Mouse (Mus musculus) heart, adult 2 months (tissue): Measurements from ENCODE around the gene Dmbt1. TPM values are rescaled to one million over a fixed set of nuclear protein-coding genes. Genes with fewer than 3 reads are reported as not detected.

Source experiments
- DNase-seq, 2 experiments: peaks; one replicate each; pipeline ENCODE4 v3.0.0; 2021
- H3K27ac ChIP-seq: fragments of 200-600 bp; 2 replicates; pipeline ENCODE4 v1.8.1; 2022
- H3K27me3 ChIP-seq: fragments of 200-500 bp; 2 replicates; pipeline ENCODE4 v1.6.1; 2012; ENCODE audit warnings: mild to moderate bottlenecking, low read length, inconsistent platforms, mixed read lengths; ENCODE audit not compliant: control insufficient read depth, insufficient read depth
- H3K36me3 ChIP-seq: fragments of 200-500 bp; 2 replicates; pipeline ENCODE4 v1.6.1; 2012; ENCODE audit warnings: low read length, inconsistent platforms; ENCODE audit not compliant: control insufficient read depth, insufficient read depth
- H3K4me1 ChIP-seq: fragments of 200-500 bp; 2 replicates; pipeline ENCODE4 v1.6.1; 2011; ENCODE audit warnings: low read length; ENCODE audit not compliant: control insufficient read depth, insufficient read depth
- H3K4me3 ChIP-seq: fragments of 200-600 bp; 2 replicates; pipeline ENCODE4 v1.8.1; 2022
- H3K79me2 ChIP-seq: fragments of 200-500 bp; replicated peaks from 2 replicates; pipeline ENCODE4 v1.6.1; 2012; ENCODE audit warnings: mild to moderate bottlenecking, inconsistent platforms, low read length, moderate library complexity, mixed read lengths; ENCODE audit not compliant: control insufficient read depth, insufficient read depth
- H3K9ac ChIP-seq: fragments of 200-500 bp; 2 replicates; pipeline ENCODE4 v1.6.1; 2012; ENCODE audit warnings: low read depth, mild to moderate bottlenecking, control low read depth, inconsistent platforms, low read length, mixed read lengths
- CTCF ChIP-seq: fragments of 200-600 bp; IDR thresholded peaks from 2 replicates; pipeline ENCODE4 v1.8.1; 2022; ENCODE audit warnings: antibody characterized with exemption, mild to moderate bottlenecking, moderate library complexity
- EP300 ChIP-seq: fragments of 200-500 bp; IDR thresholded peaks from 2 replicates; pipeline ENCODE4 v1.6.1; 2011; ENCODE audit warnings: low read depth, low read length, control low read depth; ENCODE audit not compliant: insufficient read depth
- POLR2A ChIP-seq: fragments of 200-500 bp; IDR thresholded peaks from 2 replicates; pipeline ENCODE4 v1.6.1; 2011; ENCODE audit warnings: mild to moderate bottlenecking, low read depth, low read length, control low read depth; ENCODE audit not compliant: insufficient read depth
- WGBS: fragments of 180-500 bp; shearing (Covaris S2); methylation state at CpG from one replicate; pipeline ENCODE4 v1.1.7; 2018; 5-methylcytosine and 5-hydroxymethylcytosine counted together
- intact Hi-C: fragments of 180-260 bp; cut with DNase I; formaldehyde crosslinking; loops from one replicate; pipeline ENCODE4 v1.15.1; 2025
- polyA plus RNA-seq: library from polyadenylated mRNA; depleted of rRNA; stranded (reverse); fragments of >200 nt; gene quantifications from 2 replicates; pipeline ENCODE4 v1.2.3, GENCODE M21; 2012
- total RNA-seq, 2 experiments: library from RNA; stranded (reverse); gene quantifications; 2 replicates each; pipeline ENCODE4 v1.2.3; 2021

Dmbt1 gene
- total and polyA plus RNA-seq, 3 experiments, result 0.04 TPM; not detected in 2

- intact Hi-C loops, result no loop called here
- Histone ChIP-seq H3K4me1 (no peaks in the 10 kb centered on the region), H3K36me3 (no peaks in the 10 kb centered on the region), H3K79me2 (no peaks in the 10 kb centered on the region), H3K27me3 (no peaks in the 10 kb centered on the region), H3K4me3 (no peak overlapping the region), H3K9ac (no peak overlapping the region), H3K27ac (no peak overlapping the region)
- DNase-seq, result no peak
- TF ChIP-seq CTCF, result no peak
- TF ChIP-seq EP300, result no peak
- no peak for TF ChIP-seq POLR2A
- 46% methylated on average over 12 of the region's 12 CpGs for WGBS
Measured at GRCm38 (mm10) chr7:131130021-131130420, 98.2 kb downstream of the Dmbt1 start.

GRCm38 (mm10) chr7:131133181-131133580 lies 101.3 kb downstream of the Dmbt1 start:
- intact Hi-C loops, result no loop called here

GRCm38 (mm10) chr7:131146214-131146613 lies 114.4 kb downstream of the Dmbt1 start, which contains the start of gene 4933402N03Rik:
TSS of gene 4933402N03Rik (minus strand) at chr7:131146314.
- intact Hi-C loops, result no loop called here
- 0 out of 2 replicates have a peak, but pooled peaks cover 3% of the 10 kb centered on the region for H3K27me3 ChIP-seq
- no peak within 1 kb of the TSS for H3K9ac ChIP-seq
- no peaks in the 10 kb centered on the region for H3K36me3 ChIP-seq
- H3K27ac ChIP-seq, result no peak within 1 kb of the TSS
- DNase-seq, result no peak
- H3K4me3 ChIP-seq, result no peak within 1 kb of the TSS
- no peaks in the 10 kb centered on the region for H3K79me2 ChIP-seq
- no peaks in the 10 kb centered on the region for H3K4me1 ChIP-seq
- TF ChIP-seq CTCF, result no peak
- no peak for TF ChIP-seq EP300
- no peak for TF ChIP-seq POLR2A
- WGBS, result 90% methylated on average over 2 of the region's 2 CpGs

More at GRCm38 (mm10) chr7:131133181-131133580, 101.3 kb downstream of the Dmbt1 start:
- Histone ChIP-seq H3K4me3 (no peak overlapping the region), H3K79me2 (no peaks in the 10 kb centered on the region), H3K4me1 (no peaks in the 10 kb centered on the region), H3K36me3 (no peaks in the 10 kb centered on the region), H3K27ac (no peak overlapping the region), H3K27me3 (no peaks in the 10 kb centered on the region), H3K9ac (no peak overlapping the region)
- WGBS, result 61% methylated on average over 3 of the region's 3 CpGs
- no peak for DNase-seq
- TF ChIP-seq POLR2A (no peak), CTCF (no peak), EP300 (no peak)

GRCm38 (mm10) chr7:131150179-131150578 lies 118.3 kb downstream of the Dmbt1 start:
- TF ChIP-seq CTCF (no peak), POLR2A (no peak), EP300 (no peak)
- no peak overlapping the region for H3K9ac ChIP-seq
- H3K79me2 ChIP-seq, result no peaks in the 10 kb centered on the region
- 77% methylated on average over 3 of the region's 3 CpGs for WGBS
- 0 out of 2 replicates have a peak, but pooled peaks cover 3% of the 10 kb centered on the region for H3K27me3 ChIP-seq
- no peak overlapping the region for H3K27ac ChIP-seq
- H3K4me1 ChIP-seq, result no peaks in the 10 kb centered on the region
- no peak overlapping the region for H3K4me3 ChIP-seq
- H3K36me3 ChIP-seq, result no peaks in the 10 kb centered on the region
- intact Hi-C loops, result no loop called here
- no peak for DNase-seq

GRCm38 (mm10) chr7:131153044-131153443 lies 121.2 kb downstream of the Dmbt1 start:
- H3K36me3 ChIP-seq, result no peaks in the 10 kb centered on the region
- no peak for DNase-seq
- H3K27me3 ChIP-seq, result 0 out of 2 replicates have a peak, but pooled peaks cover 3% of the 10 kb centered on the region
- H3K79me2 ChIP-seq, result no peaks in the 10 kb centered on the region
- no peak overlapping the region for H3K4me3 ChIP-seq
- intact Hi-C loops, result no loop called here
- no peaks in the 10 kb centered on the region for H3K4me1 ChIP-seq
- TF ChIP-seq CTCF, result no peak
- no peak for TF ChIP-seq POLR2A
- TF ChIP-seq EP300, result no peak
- no peak overlapping the region for H3K9ac ChIP-seq
- WGBS, result 48% methylated on average over 5 of the region's 5 CpGs
- no peak overlapping the region for H3K27ac ChIP-seq

- no peak for TF ChIP-seq POLR2A
- TF ChIP-seq EP300, result no peak
- TF ChIP-seq CTCF, result no peak
- intact Hi-C loops, result no loop called here
- Histone ChIP-seq H3K27ac (no peak overlapping the region), H3K79me2 (no peaks in the 10 kb centered on the region), H3K36me3 (no peaks in the 10 kb centered on the region), H3K27me3 (no peaks in the 10 kb centered on the region), H3K9ac (no peak overlapping the region), H3K4me1 (no peaks in the 10 kb centered on the region), H3K4me3 (no peak overlapping the region)
- 58% methylated on average over 7 of the region's 7 CpGs for WGBS
- DNase-seq, result no peak
Measured at GRCm38 (mm10) chr7:131162251-131162650, 130.4 kb downstream of the Dmbt1 start.
